Mouse (Mus musculus) limb, embryonic 13.5 days (tissue): ENCODE results near the gene Cfap99. TPM values are rescaled to one million over a fixed set of nuclear protein-coding genes. Genes with fewer than 3 reads are reported as not detected.

ENCODE experiments used
- ATAC-seq: fragments of 200-750 bp; cut with Nextera tagmentation; 2 replicates; pipeline ENCODE4 v1.8.0; 2017; ENCODE audit warnings: low read depth, moderate number of reproducible peaks, moderate TSS enrichment; ENCODE audit not compliant: low FRiP score
- H3K27ac ChIP-seq: fragments of 300-500 bp; sonication (generic); 2 replicates; pipeline ENCODE4 v1.5.1; 2015; ENCODE audit warnings: inconsistent platforms, mild to moderate bottlenecking, moderate library complexity
- H3K27me3 ChIP-seq: fragments of 300-500 bp; sonication (generic); 2 replicates; pipeline ENCODE4 v1.6.1; 2015; ENCODE audit warnings: mild to moderate bottlenecking, inconsistent platforms
- H3K36me3 ChIP-seq: fragments of 300-500 bp; sonication (generic); 2 replicates; pipeline ENCODE4 v1.6.1; 2015; ENCODE audit warnings: inconsistent platforms, mild to moderate bottlenecking, moderate library complexity
- H3K4me1 ChIP-seq: fragments of 300-500 bp; sonication (generic); 2 replicates; pipeline ENCODE4 v1.6.1; 2015; ENCODE audit warnings: inconsistent platforms
- H3K4me2 ChIP-seq: fragments of 300-500 bp; sonication (generic); replicated peaks from 2 replicates; pipeline ENCODE4 v1.6.1; 2015; ENCODE audit warnings: inconsistent platforms, mild to moderate bottlenecking, moderate library complexity
- H3K4me3 ChIP-seq: fragments of 300-500 bp; sonication (generic); 2 replicates; pipeline ENCODE4 v1.5.1; 2015; ENCODE audit warnings: moderate library complexity, mild to moderate bottlenecking, inconsistent platforms
- H3K9ac ChIP-seq: fragments of 300-500 bp; sonication (generic); 2 replicates; pipeline ENCODE4 v1.6.1; 2015; ENCODE audit warnings: mild to moderate bottlenecking, inconsistent platforms
- H3K9me3 ChIP-seq: fragments of 300-500 bp; sonication (generic); 2 replicates; pipeline ENCODE4 v1.6.1; 2016; ENCODE audit warnings: inconsistent platforms
- WGBS: fragments of 180-500 bp; shearing (Covaris S2); methylation state at CpG from one replicate; pipeline ENCODE4 v1.1.7; 2015; 5-methylcytosine and 5-hydroxymethylcytosine counted together
- polyA plus RNA-seq: library from polyadenylated mRNA; unstranded; fragments of >200 nt; fragmentation: Nextera tagmentation; extraction: Ambion mirVana; gene quantifications from 2 replicates; pipeline ENCODE4 v1.2.1, GENCODE M21; 2015

Cfap99 gene
- polyA plus RNA-seq, 1 experiment from 2014 or later, result not detected

DNA sequence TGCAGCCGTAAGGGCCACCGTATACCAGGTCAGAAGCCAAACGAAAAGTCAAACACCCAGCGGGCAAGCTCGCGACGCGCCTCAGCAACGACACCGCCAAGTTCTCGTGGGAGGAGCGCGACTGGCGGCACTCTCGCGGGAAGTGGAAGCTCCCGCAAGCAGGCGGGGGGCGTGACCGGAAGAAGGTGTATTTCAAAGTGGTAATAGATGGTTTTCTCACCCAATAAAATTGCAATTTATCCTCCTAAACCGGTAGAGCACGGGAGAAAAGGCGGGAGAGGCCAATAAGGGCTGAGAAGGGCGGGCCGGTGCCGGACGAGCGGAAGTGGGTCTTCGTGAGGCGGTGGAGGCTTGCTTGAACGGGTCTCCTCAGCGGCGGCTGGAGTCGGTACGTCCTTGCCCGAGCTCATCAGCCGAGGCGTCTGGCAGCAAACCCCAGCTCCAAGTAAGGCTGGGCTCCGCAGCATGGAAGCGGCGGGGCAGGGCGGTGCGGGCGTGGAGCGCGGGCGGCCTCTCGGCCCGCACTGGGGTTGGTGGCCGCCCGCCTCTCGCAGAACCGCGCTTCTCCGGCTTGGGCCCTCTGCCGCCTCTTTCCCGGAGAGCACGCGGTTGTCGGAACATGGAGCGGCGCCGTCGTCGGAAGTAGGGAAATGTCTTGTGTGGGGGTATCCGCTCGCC lies 47.8 kb downstream of the Cfap99 start, which contains the start of gene Rnf4:
Rnf4 (plus strand) TSS at position 193 of the 678 bp plus-strand sequence.
- no peaks in the 10 kb centered on the region for H3K27me3 ChIP-seq
- peak within 1 kb of the TSS; percentile 96 for H3K27ac ChIP-seq
- peak within 1 kb of the TSS; percentile 99 for H3K9ac ChIP-seq
- H3K4me3 ChIP-seq, result peak within 1 kb of the TSS; percentile 97
- peaks cover 17% of the 10 kb centered on the region for H3K4me1 ChIP-seq
- H3K9me3 ChIP-seq, result no peaks in the 10 kb centered on the region
- peak within 1 kb of the TSS; percentile 84 for H3K4me2 ChIP-seq
- H3K36me3 ChIP-seq, result 0 out of 2 replicates have a peak, but pooled peaks cover 4% of the 10 kb centered on the region
- peak; percentile 98 for ATAC-seq
- under 1% methylated on average over 67 of the region's 67 CpGs for WGBS

GRCm38 (mm10) chr5:34336775-34337450 lies 48.5 kb downstream of the Cfap99 start:
- Histone ChIP-seq H3K4me1 (peaks cover 17% of the 10 kb centered on the region), H3K4me2 (peak overlapping the region; percentile 84), H3K9ac (peak overlapping the region; percentile 99), H3K27ac (peak overlapping the region; percentile 96), H3K9me3 (no peaks in the 10 kb centered on the region), H3K27me3 (no peaks in the 10 kb centered on the region), H3K4me3 (peak overlapping the region; percentile 97), H3K36me3 (0 out of 2 replicates have a peak, but pooled peaks cover 4% of the 10 kb centered on the region)
- WGBS, result under 1% methylated on average over 42 of the region's 42 CpGs
- ATAC-seq, result no peak; the same call in 1 of the 2 replicates

DNA sequence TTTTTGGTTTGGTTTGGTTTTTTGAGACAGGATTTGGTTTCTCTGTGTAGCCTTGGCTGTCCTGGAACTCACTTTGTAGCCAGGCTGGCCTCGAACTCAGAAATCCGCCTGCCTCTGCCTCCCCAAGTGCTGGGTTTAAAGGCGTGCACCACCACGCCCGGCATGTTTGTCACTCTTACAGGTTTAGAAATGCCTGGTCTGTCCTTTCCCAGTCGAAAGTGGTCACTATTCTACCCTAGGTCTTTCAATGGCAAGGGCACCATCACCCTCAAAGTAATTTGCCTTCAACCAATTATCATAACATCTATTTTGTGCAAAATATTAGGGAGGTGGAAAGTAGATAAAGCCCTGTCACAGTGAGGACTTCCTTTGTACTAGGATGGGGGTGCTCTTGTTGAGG lies 51.8 kb downstream of the Cfap99 start:
- H3K9ac ChIP-seq, result no peak overlapping the region
- H3K4me2 ChIP-seq, result no peak overlapping the region
- no peak overlapping the region for H3K4me3 ChIP-seq
- peaks cover 15% of the 10 kb centered on the region for H3K4me1 ChIP-seq
- no peak overlapping the region for H3K27ac ChIP-seq
- H3K36me3 ChIP-seq, result peaks cover 26% of the 10 kb centered on the region
- no peaks in the 10 kb centered on the region for H3K27me3 ChIP-seq
- no peaks in the 10 kb centered on the region for H3K9me3 ChIP-seq
- 94% methylated on average over 6 of the region's 6 CpGs for WGBS
- ATAC-seq, result no peak

GRCm38 (mm10) chr5:34352084-34352631 lies 63.8 kb downstream of the Cfap99 start:
- 93% methylated on average over 3 of the region's 3 CpGs for WGBS
- Histone ChIP-seq H3K9ac (no peak overlapping the region), H3K4me2 (no peak overlapping the region), H3K27me3 (no peaks in the 10 kb centered on the region), H3K27ac (no peak overlapping the region), H3K4me1 (no peaks in the 10 kb centered on the region), H3K4me3 (no peak overlapping the region), H3K9me3 (no peaks in the 10 kb centered on the region), H3K36me3 (peaks cover 96% of the 10 kb centered on the region)
- no peak for ATAC-seq

GRCm38 (mm10) chr5:34360261-34360660 lies 71.9 kb downstream of the Cfap99 start:
- Histone ChIP-seq H3K27ac (no peak overlapping the region), H3K4me3 (no peak overlapping the region), H3K27me3 (no peaks in the 10 kb centered on the region), H3K4me1 (no peaks in the 10 kb centered on the region), H3K36me3 (peaks cover 82% of the 10 kb centered on the region), H3K9me3 (no peaks in the 10 kb centered on the region), H3K9ac (no peak overlapping the region), H3K4me2 (no peak overlapping the region)
- 93% methylated on average over 3 of the region's 3 CpGs for WGBS
- no peak for ATAC-seq

GRCm38 (mm10) chr5:34363115-34363514 lies 74.7 kb downstream of the Cfap99 start:
- H3K4me2 ChIP-seq, result no peak overlapping the region
- no peaks in the 10 kb centered on the region for H3K9me3 ChIP-seq
- H3K27me3 ChIP-seq, result no peaks in the 10 kb centered on the region
- no peak overlapping the region for H3K9ac ChIP-seq
- no peaks in the 10 kb centered on the region for H3K4me1 ChIP-seq
- no peak overlapping the region for H3K27ac ChIP-seq
- H3K36me3 ChIP-seq, result peaks cover 60% of the 10 kb centered on the region
- H3K4me3 ChIP-seq, result no peak overlapping the region
- ATAC-seq, result no peak

GRCm38 (mm10) chr5:34368551-34369290 lies 80.3 kb downstream of the Cfap99 start:
- H3K4me3 ChIP-seq, result peak overlapping the region; percentile 79
- H3K4me2 ChIP-seq, result peak overlapping the region; percentile 69
- H3K9me3 ChIP-seq, result no peaks in the 10 kb centered on the region
- 71% methylated on average over 7 of the region's 7 CpGs for WGBS
- peak overlapping the region; percentile 80 for H3K27ac ChIP-seq
- H3K27me3 ChIP-seq, result no peaks in the 10 kb centered on the region
- peaks cover 23% of the 10 kb centered on the region for H3K4me1 ChIP-seq
- peaks cover 14% of the 10 kb centered on the region for H3K36me3 ChIP-seq
- no peak for ATAC-seq
- H3K9ac ChIP-seq, result peak overlapping the region; percentile 78

DNA sequence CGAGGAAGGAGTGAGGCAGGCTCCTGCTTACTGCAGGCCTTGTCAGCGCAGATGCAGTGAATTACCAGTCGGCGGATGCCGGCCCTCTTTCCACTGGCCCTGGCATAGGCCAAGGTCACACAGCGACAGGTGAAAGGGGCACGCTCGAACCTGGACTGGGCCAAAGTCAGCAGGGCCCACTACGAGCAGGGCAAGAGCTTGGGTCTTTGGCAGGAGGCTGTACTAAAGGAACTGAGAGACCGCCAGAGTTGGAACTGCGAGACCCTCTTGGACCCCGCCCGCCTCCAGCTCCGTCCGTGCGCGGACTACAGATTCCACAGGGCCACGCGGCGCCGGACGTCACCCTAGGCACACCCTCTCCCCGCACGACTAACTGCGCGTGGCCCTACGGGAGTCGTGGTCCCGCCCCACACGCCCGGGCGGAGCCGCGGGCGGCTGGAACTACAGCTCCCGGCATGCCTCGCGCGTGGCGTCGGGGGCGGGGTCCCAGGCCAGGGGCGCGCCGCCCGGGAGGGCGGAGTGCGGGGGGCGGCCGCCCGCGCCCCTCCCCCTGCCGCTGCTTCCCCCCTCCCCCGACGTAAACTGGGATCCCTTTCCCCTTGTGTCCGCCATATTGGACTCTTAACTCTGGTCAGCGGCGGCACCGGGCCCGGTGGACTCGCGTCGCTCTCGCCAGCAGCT lies 81.1 kb downstream of the Cfap99 start, which contains the start of gene Fam193a:
Fam193a (plus strand) TSS at position 593 of the 681 bp plus-strand sequence.
- Histone ChIP-seq H3K4me1 (peaks cover 23% of the 10 kb centered on the region), H3K27me3 (no peaks in the 10 kb centered on the region), H3K9ac (peak within 1 kb of the TSS; percentile 96), H3K4me3 (peak within 1 kb of the TSS; percentile 79), H3K9me3 (no peaks in the 10 kb centered on the region), H3K4me2 (peak within 1 kb of the TSS; percentile 74), H3K36me3 (peaks cover 12% of the 10 kb centered on the region), H3K27ac (peak within 1 kb of the TSS; percentile 80)
- peak; percentile 100 for ATAC-seq
- under 1% methylated on average over 35 of the region's 64 CpGs for WGBS

GRCm38 (mm10) chr5:34370022-34370823 lies 81.8 kb downstream of the Cfap99 start:
- peak overlapping the region; percentile 96 for H3K9ac ChIP-seq
- ATAC-seq, result no peak
- H3K27me3 ChIP-seq, result no peaks in the 10 kb centered on the region
- peaks cover 5% of the 10 kb centered on the region; the same call in 1 of the 2 replicates for H3K36me3 ChIP-seq
- H3K4me3 ChIP-seq, result peak overlapping the region; percentile 79
- H3K4me2 ChIP-seq, result peak overlapping the region; percentile 74
- peak overlapping the region; percentile 61; the same call in 1 of the 2 replicates for H3K27ac ChIP-seq
- no peaks in the 10 kb centered on the region for H3K9me3 ChIP-seq
- under 1% methylated on average over 30 of the region's 114 CpGs for WGBS
- peaks cover 23% of the 10 kb centered on the region for H3K4me1 ChIP-seq

- no peak for ATAC-seq
- H3K9ac ChIP-seq, result peak overlapping the region; percentile 96
- peak overlapping the region; percentile 74 for H3K4me2 ChIP-seq
- no peak overlapping the region for H3K27ac ChIP-seq
- H3K4me1 ChIP-seq, result peaks cover 23% of the 10 kb centered on the region
- 28% methylated on average over 8 of the region's 8 CpGs for WGBS
- peak overlapping the region; percentile 79 for H3K4me3 ChIP-seq
- H3K9me3 ChIP-seq, result no peaks in the 10 kb centered on the region
- 0 out of 2 replicates have a peak, but pooled peaks cover 3% of the 10 kb centered on the region for H3K36me3 ChIP-seq
- no peaks in the 10 kb centered on the region for H3K27me3 ChIP-seq
These were observed 82.4 kb downstream of the Cfap99 start for GRCm38 (mm10) chr5:34370840-34371239.

GRCm38 (mm10) chr5:34372141-34372540 lies 83.7 kb downstream of the Cfap99 start:
- H3K9ac ChIP-seq, result 0 out of 2 replicates have a peak overlapping the region, but pooled peaks have one; percentile 2
- peaks cover 23% of the 10 kb centered on the region for H3K4me1 ChIP-seq
- H3K4me2 ChIP-seq, result peak overlapping the region; percentile 36
- no peak for ATAC-seq
- H3K4me3 ChIP-seq, result no peak overlapping the region
- no peaks in the 10 kb centered on the region for H3K9me3 ChIP-seq
- H3K27ac ChIP-seq, result no peak overlapping the region
- H3K36me3 ChIP-seq, result no peaks in the 10 kb centered on the region
- no peaks in the 10 kb centered on the region for H3K27me3 ChIP-seq
